Mouse (Mus musculus): ENCODE data around the gene Gria4. TPM values are rescaled to one million over a fixed set of nuclear protein-coding genes. Genes with fewer than 3 reads are reported as not detected.
"Not testable (repeated sequence)": the region's sequence is repeated elsewhere in the genome, so short reads cannot be mapped to it uniquely, and the experiment has no call there.

Gene Gria4
- polyA plus RNA-seq, 2 experiments from 2014 or later: not detected

DNA sequence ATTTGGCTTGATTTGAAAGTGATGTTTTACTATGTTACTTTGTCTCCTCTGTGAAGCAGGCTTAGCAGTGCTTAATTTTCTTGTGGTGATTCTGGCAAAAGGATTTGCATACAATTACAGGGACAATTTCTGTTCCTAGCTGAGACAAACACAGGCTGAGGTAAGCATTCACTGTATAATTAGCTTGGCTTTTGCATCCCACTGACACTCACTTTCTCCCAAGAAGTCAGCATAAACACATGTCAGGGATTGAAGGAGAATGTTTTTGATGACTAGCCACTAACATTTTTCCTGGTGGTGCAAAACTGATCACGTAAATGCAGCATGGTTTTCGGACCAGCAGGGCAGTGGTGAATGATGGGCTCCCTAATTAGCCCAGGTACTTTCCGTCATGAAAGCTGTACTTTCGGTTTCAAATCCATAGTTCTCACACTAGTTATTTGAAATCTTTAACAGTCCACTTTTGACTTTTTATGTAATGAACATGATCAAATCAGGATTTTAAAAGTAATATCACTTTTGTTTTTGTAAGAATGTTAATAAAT lies 240.5 kb downstream of the Gria4 start:
- no peak for ATAC-seq

DNA sequence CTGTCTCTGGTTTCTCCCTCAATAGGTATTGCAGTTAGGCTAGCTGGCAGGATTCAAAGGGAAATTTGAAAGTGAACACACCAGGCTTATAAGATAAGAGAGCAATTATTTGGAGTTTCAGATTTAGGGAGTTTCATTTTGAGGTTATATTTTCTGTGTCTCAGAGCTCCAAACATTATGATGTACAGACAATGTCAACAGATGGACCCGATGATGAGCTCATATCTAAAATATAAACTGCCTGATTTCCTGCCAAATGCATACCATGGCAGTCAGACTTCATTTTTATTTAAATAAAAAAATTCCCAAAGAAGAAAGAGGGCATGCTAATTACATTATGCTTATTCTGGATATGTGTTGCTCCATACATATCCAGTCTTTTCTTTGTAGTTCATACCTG lies 256.8 kb downstream of the Gria4 start:
- ATAC-seq: no peak

- no peak for ATAC-seq
These were observed 259.4 kb downstream of the Gria4 start for GRCm38 (mm10) chr9:4536514-4537150.

GRCm38 (mm10) chr9:4514563-4514885 lies 281.5 kb downstream of the Gria4 start:
- no peak for ATAC-seq

DNA sequence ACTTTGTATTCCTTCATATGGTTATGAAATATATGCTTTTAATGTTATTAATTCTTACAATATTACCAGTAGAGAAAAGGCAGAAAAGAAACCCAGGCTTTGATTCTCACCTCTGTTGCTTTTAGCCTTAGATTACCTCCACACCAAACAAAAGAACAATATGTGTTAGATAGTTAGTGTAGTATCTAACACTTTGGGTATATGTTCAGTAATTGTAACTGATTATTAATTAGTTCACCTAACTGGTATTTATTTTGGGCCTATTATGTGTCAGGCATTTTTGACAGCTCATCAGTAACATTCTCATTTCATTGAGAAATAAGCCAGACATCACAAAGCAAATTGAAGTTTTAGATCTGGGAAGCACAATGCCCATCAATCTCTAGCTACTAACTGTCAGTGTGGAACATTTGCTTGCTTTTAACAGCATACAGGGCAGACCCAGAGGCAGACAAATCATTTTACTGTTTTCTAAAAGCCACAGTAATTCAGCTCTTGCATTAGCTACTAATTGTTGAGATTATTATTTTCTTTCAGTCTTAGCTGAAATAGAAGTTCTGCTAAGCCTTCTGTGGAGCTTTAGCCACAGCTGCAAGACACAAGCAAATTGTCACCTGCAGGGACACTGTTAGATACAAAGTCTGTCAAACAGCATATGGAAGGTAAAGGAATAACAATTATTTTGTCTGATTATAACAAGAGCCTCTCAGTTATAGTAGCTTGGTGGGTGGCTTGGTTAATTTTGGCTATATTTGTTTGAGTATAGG lies 282.1 kb downstream of the Gria4 start:
- ATAC-seq: no peak

- no peak for ATAC-seq
These were observed 289.9 kb downstream of the Gria4 start for GRCm38 (mm10) chr9:4506086-4506485.

GRCm38 (mm10) chr9:4505087-4505486 lies 290.9 kb downstream of the Gria4 start:
- no peak for ATAC-seq

- no peak for ATAC-seq
These were observed 309.6 kb downstream of the Gria4 start for GRCm38 (mm10) chr9:4486428-4486827.

- no peak for ATAC-seq
These were observed 311.5 kb downstream of the Gria4 start for GRCm38 (mm10) chr9:4484502-4484901.

- no peak for ATAC-seq
These were observed 325.2 kb downstream of the Gria4 start for GRCm38 (mm10) chr9:4470791-4471190.

GRCm38 (mm10) chr9:4459456-4460070 lies 336.5 kb downstream of the Gria4 start:
- no peak for ATAC-seq

GRCm38 (mm10) chr9:4458193-4458592 lies 337.8 kb downstream of the Gria4 start:
- no peak for ATAC-seq

DNA sequence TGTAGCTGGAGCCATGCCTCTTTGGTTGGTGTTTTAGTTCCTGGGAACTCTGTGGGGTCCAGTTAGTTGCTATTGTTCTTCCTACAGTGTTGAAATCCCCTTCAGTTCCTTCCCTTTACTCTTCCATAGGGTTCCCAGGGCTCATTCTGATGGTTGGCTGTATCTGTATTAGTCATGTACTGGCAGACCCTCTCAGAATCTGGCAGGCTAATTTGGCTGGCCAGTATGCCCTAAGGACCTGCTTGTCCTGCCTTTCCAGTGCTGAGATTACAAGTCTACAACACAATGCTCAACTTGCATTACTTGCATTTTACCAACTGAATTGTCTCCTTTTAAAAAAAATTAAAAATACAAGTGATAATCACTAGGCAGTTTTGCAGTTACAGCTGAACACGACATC lies 338.4 kb downstream of the Gria4 start:
- ATAC-seq: no peak

DNA sequence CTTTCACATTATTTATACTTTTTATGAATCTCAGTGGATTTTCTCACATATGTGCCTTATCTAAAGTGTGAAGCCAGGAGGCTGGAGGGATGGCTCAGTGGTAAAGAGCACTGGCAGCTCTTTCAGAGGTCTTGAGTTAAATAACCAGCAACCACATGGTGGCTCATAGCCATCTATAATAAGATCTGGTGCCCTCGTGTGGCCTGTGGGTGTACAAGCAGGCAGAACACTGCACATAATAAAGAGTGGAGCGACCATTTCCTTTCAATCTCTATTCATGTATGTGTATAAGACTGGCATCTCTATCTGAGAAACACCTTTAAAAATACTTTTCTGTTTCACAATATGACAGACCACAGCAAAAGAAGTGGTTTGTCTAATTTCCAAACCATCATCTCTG lies 353.1 kb downstream of the Gria4 start:
- ATAC-seq: peak; percentile 77

- ATAC-seq: not testable (repeated sequence)
These were observed 395.2 kb downstream of the Gria4 start for GRCm38 (mm10) chr9:4400801-4401200.

DNA sequence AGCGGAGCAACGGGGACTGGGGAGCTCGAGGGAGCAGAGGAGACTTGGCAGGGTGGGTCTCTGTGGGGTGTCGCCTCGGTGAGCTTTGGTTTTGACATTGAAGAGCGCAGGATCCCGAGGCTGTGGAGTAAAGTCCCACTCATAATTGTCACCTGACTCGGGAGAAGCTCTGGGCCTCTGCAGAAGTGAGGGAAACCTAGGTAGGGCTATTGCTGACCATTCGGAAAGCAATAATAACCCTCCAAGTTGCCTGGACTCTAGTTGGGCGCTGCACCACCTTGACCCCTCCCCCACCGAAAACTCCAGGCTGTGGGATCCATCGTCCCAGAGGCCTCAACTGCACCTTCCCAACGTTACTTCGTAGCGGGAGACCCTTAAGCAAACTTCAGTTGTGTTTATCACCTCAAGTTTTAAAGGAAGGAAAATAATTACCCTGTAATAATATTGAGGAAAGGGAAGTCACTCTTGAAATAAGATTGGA lies 419.4 kb downstream of the Gria4 start:
- peak; percentile 31 for ATAC-seq

- ATAC-seq: peak; percentile 96
These were observed 420.0 kb downstream of the Gria4 start, which contains the start of gene Msantd4 for GRCm38 (mm10) chr9:4375828-4376639. TSS of gene Msantd4 (plus strand) at chr9:4376562.
